ENCODE assay signal across 8 mouse cellular contexts in the genomic region with DNA sequence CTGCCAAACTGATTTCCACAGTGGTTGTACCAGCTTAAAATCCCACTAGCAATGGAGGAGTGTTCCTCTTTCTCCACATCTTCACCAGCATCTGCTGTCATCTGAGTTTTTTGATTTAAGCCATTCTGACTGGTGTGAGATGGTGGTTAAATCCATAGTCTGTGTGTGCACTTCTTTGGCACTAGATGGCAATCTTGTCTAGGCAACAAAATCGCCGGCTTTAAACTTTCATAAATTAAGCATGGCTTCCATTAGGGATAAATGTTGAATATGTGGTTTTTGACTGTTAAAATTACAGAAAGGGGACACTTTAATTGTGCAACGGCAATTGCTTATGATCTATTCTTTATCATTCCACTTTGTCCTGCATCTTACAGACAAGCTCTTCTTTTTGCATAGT. TPM values are rescaled to one million over a fixed set of nuclear protein-coding genes. Genes with fewer than 3 reads are reported as not detected.
DNase-seq lines count a peak whose midpoint lies in the region; ATAC-seq and TF ChIP-seq lines count a peak whose summit lies in the region.
"Not testable (repeated sequence)": the region's sequence is repeated elsewhere in the genome, so short reads cannot be mapped to it uniquely, and the experiment has no call there.

No protein-coding gene starts in this region.

- H3K4me3 ChIP-seq in CH12.LX (replicated peaks in 1 of 3; ENCODE audit: low read depth in 2 of 3, low read length in 2 of 3, poor library complexity in 1 of 3); forebrain, postnatal 0 days (ENCODE audit: low read depth, low read length); hindbrain, embryonic 15.5 days; liver, adult 2 months (ENCODE audit: insufficient read depth, low read depth, low read length); midbrain, embryonic 13.5 days (replicated peaks); stomach, postnatal 0 days (ENCODE audit: low read depth, low read length): not testable (repeated sequence)

- peak in 1 of 2 experiments; percentile 68; a peak in 2 of 4 replicates for TF ChIP-seq CTCF in CH12.LX (conservative IDR thresholded peaks at IDR 0.05 in 1 of 2, IDR thresholded peaks at IDR 0.05 in 1 of 2; ENCODE audit: low read depth in 2 of 2, low read length in 2 of 2)
- peak; percentile 77 for TF ChIP-seq CTCF in forebrain, postnatal 0 days (IDR thresholded peaks at IDR 0.05; ENCODE audit: low read depth)
- TF ChIP-seq CTCF in liver, adult 2 months (IDR thresholded peaks at IDR 0.05; ENCODE audit: low read depth, low read length), result 0 out of 2 replicates have a peak, but pooled peaks have one; percentile 19
- TF ChIP-seq CTCF in stomach, postnatal 0 days (IDR thresholded peaks at IDR 0.05; ENCODE audit: low read depth), result peak; percentile 75

- 36% methylated on average over 3 of the region's 3 CpGs for WGBS in forebrain, postnatal 0 days
- WGBS in hindbrain, embryonic 15.5 days, result 45% methylated on average over 3 of the region's 3 CpGs
- 50% methylated on average over 3 of the region's 3 CpGs for WGBS in liver, adult 2 months
- 58% methylated on average over 3 of the region's 3 CpGs for WGBS in midbrain, embryonic 13.5 days
- 28% methylated on average over 3 of the region's 3 CpGs for whole genome bisulfite sequencing in stomach, postnatal 0 days

- in situ Hi-C loops in CH12.LX (cut with MboI; ENCODE audit: low pct_ligation_motif_present, low pct_unique_long_range_greater_than_20kb, low sequenced_read_pairs), result not testable (repeated sequence)

- DNase-seq in CH12.LX (ENCODE audit: extremely low read depth), result peak; percentile 29
- peak; percentile 34 for DNase-seq in R1 (ENCODE audit: low read depth, low spot score)
- peak; percentile 49 for DNase-seq in embryo, embryonic 10.5 days (ENCODE audit: low spot score)
- peak; percentile 83 for DNase-seq in forebrain, postnatal 0 days
- not testable (repeated sequence) for DNase-seq in liver, adult 2 months (ENCODE audit: extremely low read depth, low read depth, low spot score); stomach, postnatal 0 days (ENCODE audit: low spot score)

- ATAC-seq in forebrain, postnatal 0 days, result peak; percentile 78
- 0 out of 2 replicates have a peak, but pooled peaks have one; percentile 34 for ATAC-seq in hindbrain, embryonic 15.5 days (ENCODE audit: low FRiP score, low read depth)
- ATAC-seq in midbrain, embryonic 13.5 days, result 0 out of 2 replicates have a peak, but pooled peaks have one; percentile 40
- ATAC-seq in stomach, postnatal 0 days (ENCODE audit: low FRiP score, low TSS enrichment), result not testable (repeated sequence)

- dilution Hi-C loops in CH12.LX (cut with MboI; ENCODE audit: extremely low pct_ligation_motif_present, extremely low pct_unique_long_range_greater_than_20kb, low sequenced_read_pairs), result not testable (repeated sequence)

- not testable (repeated sequence) for H3K79me2 ChIP-seq in CH12.LX (replicated peaks; ENCODE audit: control insufficient read depth, extremely low read depth, insufficient read depth, poor library complexity, severe bottlenecking); liver, adult 2 months (ENCODE audit: control insufficient read depth, insufficient read depth, low read length)

- not testable (repeated sequence) for H3K4me1 ChIP-seq in CH12.LX (ENCODE audit: control insufficient read depth in 1 of 2, insufficient read depth in 2 of 2); forebrain, postnatal 0 days (ENCODE audit: insufficient read depth); hindbrain, embryonic 15.5 days (replicated peaks); liver, adult 2 months (ENCODE audit: control insufficient read depth, insufficient read depth, low read length); midbrain, embryonic 13.5 days (replicated peaks); stomach, postnatal 0 days (replicated peaks; ENCODE audit: control insufficient read depth, insufficient read depth)

- not testable (repeated sequence) for TF ChIP-seq POLR2A in CH12.LX (IDR thresholded peaks at IDR 0.05; ENCODE audit: low read depth, low read length); liver, adult 2 months (IDR thresholded peaks at IDR 0.05; ENCODE audit: extremely low read depth, insufficient read depth, low read length)

- not testable (repeated sequence) for TF ChIP-seq EP300 in CH12.LX (IDR thresholded peaks at IDR 0.05; ENCODE audit: low read length); stomach, postnatal 0 days (optimal IDR thresholded peaks at IDR 0.05)

- H3K9me3 ChIP-seq in CH12.LX (replicated peaks; ENCODE audit: low read length); forebrain, postnatal 0 days (ENCODE audit: low read length); hindbrain, embryonic 15.5 days; midbrain, embryonic 13.5 days; stomach, postnatal 0 days (ENCODE audit: control insufficient read depth, low read length): not testable (repeated sequence)

- H3K36me3 ChIP-seq in CH12.LX (replicated peaks in 1 of 2; ENCODE audit: control insufficient read depth in 1 of 2, insufficient read depth in 1 of 2, low read length in 1 of 2); forebrain, postnatal 0 days (ENCODE audit: insufficient read depth); hindbrain, embryonic 15.5 days; liver, adult 2 months (ENCODE audit: control insufficient read depth, insufficient read depth, low read length); midbrain, embryonic 13.5 days; stomach, postnatal 0 days (ENCODE audit: control insufficient read depth, insufficient read depth, low read length): not testable (repeated sequence)

- H3K9ac ChIP-seq in CH12.LX (ENCODE audit: insufficient read depth, low read depth); forebrain, postnatal 0 days; hindbrain, embryonic 15.5 days; liver, adult 2 months (ENCODE audit: low read depth, low read length); midbrain, embryonic 13.5 days (replicated peaks); stomach, postnatal 0 days (ENCODE audit: low read length): not testable (repeated sequence)

- not testable (repeated sequence) for H3K4me2 ChIP-seq in CH12.LX (ENCODE audit: insufficient read depth, low read depth, poor library complexity, severe bottlenecking); forebrain, postnatal 0 days (ENCODE audit: low read depth); hindbrain, embryonic 15.5 days; midbrain, embryonic 13.5 days (replicated peaks); stomach, postnatal 0 days (replicated peaks; ENCODE audit: low read depth)

- not testable (repeated sequence) for H3K27me3 ChIP-seq in CH12.LX (replicated peaks); forebrain, postnatal 0 days (ENCODE audit: insufficient read depth, low read length); hindbrain, embryonic 15.5 days; liver, adult 2 months (ENCODE audit: control insufficient read depth, insufficient read depth, low read length); midbrain, embryonic 13.5 days; stomach, postnatal 0 days (ENCODE audit: control insufficient read depth, insufficient read depth, low read length)

- TF ChIP-seq RAD21 in CH12.LX (IDR thresholded peaks at IDR 0.05; ENCODE audit: low read depth, low read length), result peak; percentile 79

- not testable (repeated sequence) for H3K27ac ChIP-seq in CH12.LX (ENCODE audit: insufficient read depth, low read depth); forebrain, postnatal 0 days (ENCODE audit: low read depth, low read length); hindbrain, embryonic 15.5 days (replicated peaks); liver, adult 2 months (replicated peaks; ENCODE audit: insufficient read depth, low read depth, low read length); midbrain, embryonic 13.5 days; stomach, postnatal 0 days (replicated peaks)

RNA-seq across cellular contexts. Expression of a gene that starts 21.4 kb away (rescaled TPM):
- 10.3 and 12.2 TPM in 2 replicates for total RNA-seq in CH12.LX (2012; rRNA removed)
- 18.0 and 27.6 TPM in 2 replicates for total RNA-seq in CH12.LX (2014; rRNA removed)
- 21.5 and 24.2 TPM in 2 replicates for polyA plus RNA-seq in CH12.LX (2012; ENCODE audit: insufficient read length, low read depth)
- 47.6 and 54.6 TPM in 2 replicates for total RNA-seq in forebrain, postnatal 0 days (2014; rRNA removed)
- polyA plus RNA-seq in forebrain, postnatal 0 days (2015; fragmentation: Nextera tagmentation; extraction: Ambion mirVana), result 34.9 and 39.5 TPM in 2 replicates
- polyA plus RNA-seq in hindbrain, embryonic 15.5 days (2015; fragmentation: Nextera tagmentation; extraction: Ambion mirVana), result 48.1 and 50.8 TPM in 2 replicates
- total RNA-seq in liver, adult 2 months (2014; rRNA removed), result 13.9 and 18.3 TPM in 2 replicates
- 2.9 and 4.9 TPM in 2 replicates for polyA plus RNA-seq in liver, adult 2 months (2012; rRNA removed)
- 57.4 and 63.3 TPM in 2 replicates for polyA plus RNA-seq in midbrain, embryonic 13.5 days (2015; fragmentation: Nextera tagmentation; extraction: Ambion mirVana)
- polyA plus RNA-seq in stomach, postnatal 0 days (2015; fragmentation: Nextera tagmentation; extraction: Ambion mirVana), result 19.4 and 21.1 TPM in 2 replicates

RNA-seq across cellular contexts. Expression of a gene that starts 44.9 kb away (rescaled TPM):
- total RNA-seq in CH12.LX (2012; rRNA removed) (0.17 TPM in 2 replicates), CH12.LX (2014; rRNA removed) (0.71 and 2.0 TPM in 2 replicates)
- polyA plus RNA-seq in CH12.LX (2012; ENCODE audit: insufficient read length, low read depth), result 0.67 and 2.1 TPM in 2 replicates
- 27.8 and 53.7 TPM in 2 replicates for total RNA-seq in forebrain, postnatal 0 days (2014; rRNA removed)
- 14.4 and 17.5 TPM in 2 replicates for polyA plus RNA-seq in forebrain, postnatal 0 days (2015; fragmentation: Nextera tagmentation; extraction: Ambion mirVana)
- polyA plus RNA-seq in hindbrain, embryonic 15.5 days (2015; fragmentation: Nextera tagmentation; extraction: Ambion mirVana), result 19.9 TPM in 2 replicates
- total RNA-seq in liver, adult 2 months (2014; rRNA removed), result 312 and 348 TPM in 2 replicates
- polyA plus RNA-seq in liver, adult 2 months (2012; rRNA removed), result 41.5 and 71.9 TPM in 2 replicates
- polyA plus RNA-seq in midbrain, embryonic 13.5 days (2015; fragmentation: Nextera tagmentation; extraction: Ambion mirVana), result 12.0 and 14.8 TPM in 2 replicates
- 2.0 and 2.2 TPM in 2 replicates for polyA plus RNA-seq in stomach, postnatal 0 days (2015; fragmentation: Nextera tagmentation; extraction: Ambion mirVana)
